In the genomic region with DNA sequence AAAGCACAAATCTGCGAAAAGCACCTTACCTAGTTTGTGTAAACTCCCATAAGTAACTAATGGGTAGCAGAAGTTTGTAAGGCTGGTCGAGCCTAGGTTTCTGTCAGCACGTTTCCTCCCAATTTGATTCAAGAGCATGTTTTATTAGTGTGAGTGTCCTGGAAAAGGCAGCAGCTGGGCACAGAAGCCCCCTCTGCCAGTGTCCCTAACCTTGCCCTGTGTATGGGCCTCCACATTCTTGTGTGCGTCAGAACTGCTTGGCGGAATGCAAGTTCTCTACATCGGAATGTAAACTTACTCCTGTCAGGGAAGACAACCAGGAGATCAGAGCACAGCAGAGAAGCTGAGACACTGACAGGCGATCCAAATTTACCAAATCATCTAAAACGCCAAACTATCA, we compare ENCODE assay signal across 10 mouse cellular contexts.
A peak's percentile ranks its signal among the peaks of the same experiment; 100 is the strongest.
DNase-seq lines count a peak whose midpoint lies in the region; ATAC-seq and TF ChIP-seq lines count a peak whose summit lies in the region.
"Had no signal": no experiment of that assay in that cellular context is flagged by ENCODE, and none has a peak within 500 bp of the region (broad histone marks: within the 10 kb centered on the region; RNA-seq: fewer than 3 reads in every experiment).

No protein-coding gene starts in this region.

- DNase-seq in heart, adult 11 months = peak; percentile 90
- DNase-seq in heart, adult 18-20 months = no peak
- DNase-seq in lung, embryonic 14.5 days = peak; percentile 69
- no peak for DNase-seq in lung, adult 18-20 months
- DNase-seq in heart, postnatal 0 days (ENCODE audit: low spot score) = no peak
- no peak for DNase-seq in midbrain, embryonic 11.5 days (ENCODE audit: low spot score, missing footprints)
- no peak for DNase-seq in thymus, postnatal 36 days
- DNase-seq: kidney, adult 18-20 months had no signal

- WGBS in lung, embryonic 14.5 days = 16% methylated on average over 8 of the region's 8 CpGs
- WGBS in heart, postnatal 0 days = 19% methylated on average over 8 of the region's 8 CpGs
- WGBS in stomach, embryonic 16.5 days = 29% methylated on average over 8 of the region's 8 CpGs
- 70% methylated on average over 8 of the region's 8 CpGs for WGBS in midbrain, embryonic 11.5 days

- H3K9me3 ChIP-seq in lung, embryonic 14.5 days (ENCODE audit: low read depth, low read length) = no peaks in the 10 kb centered on the region
- no peaks in the 10 kb centered on the region for H3K9me3 ChIP-seq in heart, postnatal 0 days (replicated peaks; ENCODE audit: control insufficient read depth, low read length)
- no peaks in the 10 kb centered on the region for H3K9me3 ChIP-seq in stomach, embryonic 16.5 days (replicated peaks; ENCODE audit: control insufficient read depth, low read length)
- no peaks in the 10 kb centered on the region for H3K9me3 ChIP-seq in midbrain, embryonic 11.5 days (ENCODE audit: control insufficient read depth, low read length)
- H3K9me3 ChIP-seq: embryonic facial prominence, embryonic 15.5 days had no signal

- H3K27me3 ChIP-seq in lung, embryonic 14.5 days (ENCODE audit: insufficient read depth, low read length) = no peaks in the 10 kb centered on the region
- no peaks in the 10 kb centered on the region for H3K27me3 ChIP-seq in heart, postnatal 0 days (ENCODE audit: control insufficient read depth, insufficient read depth, low read length)
- H3K27me3 ChIP-seq in stomach, embryonic 16.5 days (ENCODE audit: control insufficient read depth, insufficient read depth, low read length) = no peaks in the 10 kb centered on the region
- no peaks in the 10 kb centered on the region for H3K27me3 ChIP-seq in midbrain, embryonic 11.5 days (ENCODE audit: control insufficient read depth, insufficient read depth, low read length)
- H3K27me3 ChIP-seq: embryonic facial prominence, embryonic 15.5 days had no signal

- H3K4me2 ChIP-seq in lung, embryonic 14.5 days = peak overlapping the region; percentile 58
- peak overlapping the region; percentile 66 for H3K4me2 ChIP-seq in heart, postnatal 0 days (ENCODE audit: low read depth, low read length)
- peak overlapping the region; percentile 57 for H3K4me2 ChIP-seq in stomach, embryonic 16.5 days (ENCODE audit: low read depth, low read length)
- no peak overlapping the region for H3K4me2 ChIP-seq in midbrain, embryonic 11.5 days
- H3K4me2 ChIP-seq: embryonic facial prominence, embryonic 15.5 days had no signal

- H3K4me1 ChIP-seq in lung, embryonic 14.5 days (ENCODE audit: insufficient read depth) = peaks cover 42% of the 10 kb centered on the region
- peaks cover 53% of the 10 kb centered on the region for H3K4me1 ChIP-seq in heart, postnatal 0 days (ENCODE audit: control insufficient read depth, insufficient read depth)
- peaks cover 46% of the 10 kb centered on the region for H3K4me1 ChIP-seq in stomach, embryonic 16.5 days (ENCODE audit: control insufficient read depth, insufficient read depth, low read length)
- peaks cover 10% of the 10 kb centered on the region for H3K4me1 ChIP-seq in midbrain, embryonic 11.5 days (ENCODE audit: control insufficient read depth, insufficient read depth, low read length)

- no peak for TF ChIP-seq EP300 in heart, postnatal 0 days (IDR thresholded peaks at IDR 0.05; ENCODE audit: low read depth)

- H3K36me3 ChIP-seq in lung, embryonic 14.5 days (ENCODE audit: insufficient read depth) = no peaks in the 10 kb centered on the region
- no peaks in the 10 kb centered on the region for H3K36me3 ChIP-seq in heart, postnatal 0 days (replicated peaks; ENCODE audit: control insufficient read depth, insufficient read depth, low read length)
- no peaks in the 10 kb centered on the region for H3K36me3 ChIP-seq in stomach, embryonic 16.5 days (ENCODE audit: control insufficient read depth, insufficient read depth, low read length)
- no peaks in the 10 kb centered on the region for H3K36me3 ChIP-seq in midbrain, embryonic 11.5 days (ENCODE audit: control insufficient read depth, insufficient read depth, low read length)
- H3K36me3 ChIP-seq: embryonic facial prominence, embryonic 15.5 days had no signal

- no peak for TF ChIP-seq CTCF in lung, embryonic 14.5 days (IDR thresholded peaks at IDR 0.05; ENCODE audit: low read depth)
- TF ChIP-seq CTCF in heart, postnatal 0 days (IDR thresholded peaks at IDR 0.05; ENCODE audit: low read depth) = no peak

- H3K9ac ChIP-seq in lung, embryonic 14.5 days = no peak overlapping the region
- peak overlapping the region; percentile 60 for H3K9ac ChIP-seq in heart, postnatal 0 days (replicated peaks; ENCODE audit: low read depth, low read length)
- peak overlapping the region; percentile 57 for H3K9ac ChIP-seq in stomach, embryonic 16.5 days (ENCODE audit: low read length)
- H3K9ac ChIP-seq in midbrain, embryonic 11.5 days (ENCODE audit: low read length) = no peak overlapping the region
- H3K9ac ChIP-seq: embryonic facial prominence, embryonic 15.5 days had no signal

- peak overlapping the region; percentile 6; the same call in 1 of the 2 replicates for H3K27ac ChIP-seq in lung, embryonic 14.5 days (ENCODE audit: low read depth)
- H3K27ac ChIP-seq in heart, postnatal 0 days (ENCODE audit: low read depth) = peak overlapping the region; percentile 98
- H3K27ac ChIP-seq in stomach, embryonic 16.5 days (ENCODE audit: low read length) = peak overlapping the region; percentile 53
- H3K27ac ChIP-seq in midbrain, embryonic 11.5 days (ENCODE audit: low read depth, low read length) = no peak overlapping the region

- H3K4me3 ChIP-seq in lung, embryonic 14.5 days (ENCODE audit: low read depth, low read length) = no peak overlapping the region
- peak overlapping the region; percentile 48 for H3K4me3 ChIP-seq in heart, postnatal 0 days (ENCODE audit: low read depth, low read length)
- 0 out of 2 replicates have a peak overlapping the region, but pooled peaks have one; percentile 8 for H3K4me3 ChIP-seq in stomach, embryonic 16.5 days (replicated peaks; ENCODE audit: low read length)
- no peak overlapping the region for H3K4me3 ChIP-seq in midbrain, embryonic 11.5 days (ENCODE audit: low read depth, low read length)
- H3K4me3 ChIP-seq: embryonic facial prominence, embryonic 15.5 days had no signal

- ATAC-seq in lung, embryonic 14.5 days (ENCODE audit: insufficient read depth) = peak; percentile 44; the same call in 1 of the 2 replicates
- ATAC-seq in heart, postnatal 0 days (ENCODE audit: insufficient read depth, low read depth) = 0 out of 2 replicates have a peak, but pooled peaks have one; percentile 15
- ATAC-seq in stomach, embryonic 16.5 days (ENCODE audit: insufficient read depth, low FRiP score) = no peak
- ATAC-seq in midbrain, embryonic 11.5 days (ENCODE audit: low FRiP score) = no peak

Comparison
In these comparisons a context has a peak if more than half of its experiments do, and no peak if none do; other contexts are left out.
1. DNase-seq: peak in heart, adult 11 months (single experiment) and lung, embryonic 14.5 days (single experiment); none in heart, adult 18-20 months (0 of 2), lung, adult 18-20 months (0 of 2), heart, postnatal 0 days (single experiment), midbrain, embryonic 11.5 days (single experiment) and thymus, postnatal 36 days (0 of 2).
2. ATAC-seq: peak in lung, embryonic 14.5 days (single experiment) and heart, postnatal 0 days (single experiment); none in stomach, embryonic 16.5 days (single experiment) and midbrain, embryonic 11.5 days (single experiment).
3. H3K4me3 ChIP-seq: peak in heart, postnatal 0 days (single experiment) and stomach, embryonic 16.5 days (single experiment); none in lung, embryonic 14.5 days (single experiment) and midbrain, embryonic 11.5 days (single experiment).
4. H3K9ac ChIP-seq: peak in heart, postnatal 0 days (single experiment) and stomach, embryonic 16.5 days (single experiment); none in lung, embryonic 14.5 days (single experiment) and midbrain, embryonic 11.5 days (single experiment).